Mouse (Mus musculus) midbrain, embryonic 11.5 days (tissue): ENCODE results near the gene Cnot4. TPM values are rescaled to one million over a fixed set of nuclear protein-coding genes. Genes with fewer than 3 reads are reported as not detected.
A peak's percentile ranks its signal among the peaks of the same experiment; 100 is the strongest.

Experiments
- ATAC-seq: fragments of 200-750 bp; cut with Nextera tagmentation; 2 replicates; pipeline ENCODE4 v1.8.0; 2017; ENCODE audit warnings: moderate TSS enrichment, moderate library complexity; ENCODE audit not compliant: low FRiP score
- DNase-seq: peaks from one replicate; pipeline ENCODE4 v3.0.0; 2015; ENCODE audit warnings: low spot score; ENCODE audit errors: missing footprints
- H3K27ac ChIP-seq: fragments of 300-500 bp; sonication (generic); 2 replicates; pipeline ENCODE4 v1.5.1; 2014; ENCODE audit warnings: low read depth, low read length
- H3K27me3 ChIP-seq: fragments of 300-500 bp; sonication (generic); 2 replicates; pipeline ENCODE4 v1.6.1; 2014; ENCODE audit warnings: mild to moderate bottlenecking, low read length, moderate library complexity, mixed read lengths; ENCODE audit not compliant: control insufficient read depth, insufficient read depth
- H3K36me3 ChIP-seq: fragments of 300-500 bp; sonication (generic); 2 replicates; pipeline ENCODE4 v1.6.1; 2014; ENCODE audit warnings: mild to moderate bottlenecking, low read length, moderate library complexity, mixed read lengths; ENCODE audit not compliant: control insufficient read depth, insufficient read depth
- H3K4me1 ChIP-seq: fragments of 300-500 bp; sonication (generic); 2 replicates; pipeline ENCODE4 v1.6.1; 2014; ENCODE audit warnings: low read length; ENCODE audit not compliant: control insufficient read depth, insufficient read depth
- H3K4me2 ChIP-seq: fragments of 300-500 bp; sonication (generic); 2 replicates; pipeline ENCODE4 v1.6.1; 2014; ENCODE audit warnings: mild to moderate bottlenecking, moderate library complexity
- H3K4me3 ChIP-seq: fragments of 300-500 bp; sonication (generic); 2 replicates; pipeline ENCODE4 v1.5.1; 2014; ENCODE audit warnings: low read depth, low read length
- H3K9ac ChIP-seq: fragments of 300-500 bp; sonication (generic); 2 replicates; pipeline ENCODE4 v1.6.1; 2014; ENCODE audit warnings: low read length
- H3K9me3 ChIP-seq: fragments of 300-500 bp; sonication (generic); 2 replicates; pipeline ENCODE4 v1.6.1; 2016; ENCODE audit warnings: low read length; ENCODE audit not compliant: control insufficient read depth
- WGBS: fragments of 180-500 bp; shearing (Covaris S2); extraction: QIAGEN DNeasy Blood & Tissue Kit; methylation state at CpG from one replicate; pipeline ENCODE4 v1.1.7; 2014; 5-methylcytosine and 5-hydroxymethylcytosine counted together
- polyA plus RNA-seq: library from polyadenylated mRNA; unstranded; fragments of >200 nt; fragmentation: Nextera tagmentation; extraction: Ambion mirVana; gene quantifications from 2 replicates; pipeline ENCODE4 v1.2.1, GENCODE M21; 2014

Gene Cnot4
- polyA plus RNA-seq, 1 experiment from 2014 or later = 33.8 TPM

DNA sequence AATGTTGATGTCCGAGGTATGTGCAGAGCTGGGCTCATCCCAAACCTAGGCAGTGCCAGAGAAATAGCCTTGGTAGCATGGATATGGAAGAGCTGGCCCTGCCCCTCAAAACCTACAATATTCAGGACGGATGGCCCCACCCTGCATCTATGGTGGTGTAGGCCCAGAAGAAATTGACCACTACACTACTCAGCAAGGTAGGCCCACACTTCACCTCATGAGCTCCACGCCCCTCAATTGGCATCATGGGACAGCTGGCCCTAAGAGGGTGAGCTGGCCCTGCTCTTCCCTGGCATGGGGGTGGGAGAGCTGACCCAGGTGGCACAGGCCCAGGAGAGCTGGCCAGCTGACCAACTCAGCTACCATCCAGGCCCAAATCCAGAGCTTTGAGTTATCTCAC is 48.6 kb downstream of the Cnot4 start:
- H3K9ac ChIP-seq = no peak overlapping the region
- no peaks in the 10 kb centered on the region for H3K27me3 ChIP-seq
- H3K36me3 ChIP-seq = no peaks in the 10 kb centered on the region
- ATAC-seq (no peak), DNase-seq (no peak)
- no peaks in the 10 kb centered on the region for H3K4me1 ChIP-seq
- 95% methylated on average over 3 of the region's 3 CpGs for WGBS
- no peak overlapping the region for H3K27ac ChIP-seq
- no peaks in the 10 kb centered on the region for H3K9me3 ChIP-seq
- no peak overlapping the region for H3K4me2 ChIP-seq
- H3K4me3 ChIP-seq = no peak overlapping the region

DNA sequence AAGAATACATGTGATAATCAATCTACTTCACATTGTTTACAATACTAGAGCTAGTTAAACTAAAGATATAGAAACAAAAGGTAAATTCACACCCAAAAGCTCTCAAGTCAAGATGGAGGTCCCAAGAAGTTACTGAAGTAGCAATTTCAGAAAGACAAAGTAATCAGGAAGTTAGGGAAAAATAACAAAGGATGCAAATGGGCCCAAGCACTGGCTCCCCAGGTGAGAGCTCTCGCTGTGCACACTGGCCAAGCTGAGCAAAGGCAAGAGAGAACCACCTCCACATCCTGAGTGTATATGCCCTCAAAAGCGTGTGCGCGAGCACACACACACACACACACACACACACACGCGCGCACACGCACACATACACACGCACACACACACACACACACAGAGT is 58.4 kb downstream of the Cnot4 start:
- Histone ChIP-seq H3K4me2 (no peak overlapping the region), H3K4me3 (no peak overlapping the region), H3K27ac (no peak overlapping the region), H3K9ac (no peak overlapping the region), H3K9me3 (no peaks in the 10 kb centered on the region), H3K27me3 (no peaks in the 10 kb centered on the region), H3K4me1 (no peaks in the 10 kb centered on the region), H3K36me3 (0 out of 2 replicates have a peak, but pooled peaks cover 2% of the 10 kb centered on the region)
- 95% methylated on average over 9 of the region's 9 CpGs for WGBS
- no peak for ATAC-seq
- DNase-seq = no peak

DNA sequence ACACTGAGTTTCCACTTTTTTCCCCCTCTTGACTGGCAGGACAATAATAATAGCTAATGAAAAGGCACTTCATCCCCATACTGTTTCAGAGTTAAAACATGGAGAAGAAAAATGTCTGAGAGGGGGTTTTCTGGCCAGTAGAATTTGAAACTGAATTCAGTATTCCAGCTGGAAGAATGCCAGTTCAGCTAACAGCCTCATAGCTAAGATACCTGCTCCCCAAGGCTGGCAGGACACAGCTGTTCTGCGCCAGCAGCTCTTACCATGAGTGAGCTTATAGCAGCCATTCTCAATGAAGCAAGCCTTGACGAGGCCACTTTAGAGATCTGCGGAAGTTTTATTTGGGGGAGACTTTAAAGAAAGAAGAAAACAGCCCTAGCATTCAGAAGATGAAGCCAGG is 62.3 kb downstream of the Cnot4 start:
- Histone ChIP-seq H3K9ac (no peak overlapping the region), H3K4me3 (no peak overlapping the region), H3K4me2 (no peak overlapping the region), H3K4me1 (no peaks in the 10 kb centered on the region), H3K27me3 (no peaks in the 10 kb centered on the region), H3K27ac (no peak overlapping the region), H3K9me3 (no peaks in the 10 kb centered on the region), H3K36me3 (no peaks in the 10 kb centered on the region)
- 86% methylated on average over 3 of the region's 3 CpGs for WGBS
- DNase-seq = no peak
- no peak for ATAC-seq

DNA sequence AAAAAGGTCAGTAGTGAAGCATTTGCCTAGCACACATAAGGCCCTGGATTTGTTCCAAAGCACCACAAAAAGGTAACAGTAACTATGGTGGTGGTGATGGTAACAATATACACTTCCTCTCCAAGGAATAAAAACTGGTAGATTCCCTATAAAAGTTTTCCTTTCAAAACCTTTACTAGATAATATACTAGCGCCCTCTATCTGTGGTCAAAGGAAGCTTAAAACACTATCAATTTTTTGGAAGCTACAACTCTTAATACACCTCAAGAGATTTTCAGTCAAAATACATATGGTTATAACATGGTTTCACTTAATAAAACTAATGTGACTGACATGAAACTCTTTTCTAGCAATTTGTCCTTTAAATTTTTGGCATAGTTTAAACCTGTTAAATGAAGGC is 71.1 kb downstream of the Cnot4 start:
- Histone ChIP-seq H3K4me3 (no peak overlapping the region), H3K4me1 (no peaks in the 10 kb centered on the region), H3K27me3 (no peaks in the 10 kb centered on the region), H3K27ac (no peak overlapping the region), H3K9ac (no peak overlapping the region), H3K9me3 (no peaks in the 10 kb centered on the region), H3K4me2 (no peak overlapping the region), H3K36me3 (no peaks in the 10 kb centered on the region)
- DNase-seq (peak; percentile 82), ATAC-seq (no peak)
- 19% methylated on average over 1 of the region's 1 CpGs for WGBS

DNA sequence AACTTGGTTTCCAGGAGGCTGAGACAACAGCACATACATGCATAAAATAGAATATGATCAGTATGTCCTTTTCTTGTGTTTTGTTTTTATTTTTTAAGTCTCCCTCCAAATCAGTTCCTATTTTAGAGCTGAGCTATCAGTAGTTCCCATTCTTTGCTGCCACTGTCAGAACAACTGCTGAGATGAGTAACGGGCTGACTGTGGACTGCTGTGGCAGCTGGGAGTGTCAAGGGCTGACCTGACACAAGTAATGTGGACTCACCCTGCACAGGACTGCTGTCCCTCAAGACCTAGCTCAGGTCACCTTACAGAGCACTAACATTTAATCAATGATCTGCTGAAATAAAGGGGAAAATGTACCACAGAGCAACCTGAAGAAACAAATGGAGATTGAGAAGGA is 90.4 kb downstream of the Cnot4 start:
- ATAC-seq (no peak), DNase-seq (no peak)
- 78% methylated on average over 1 of the region's 1 CpGs for WGBS
- no peaks in the 10 kb centered on the region for H3K27me3 ChIP-seq
- H3K9me3 ChIP-seq = no peaks in the 10 kb centered on the region
- H3K9ac ChIP-seq = no peak overlapping the region
- no peak overlapping the region for H3K4me3 ChIP-seq
- H3K4me2 ChIP-seq = no peak overlapping the region
- no peaks in the 10 kb centered on the region for H3K36me3 ChIP-seq
- no peak overlapping the region for H3K27ac ChIP-seq
- no peaks in the 10 kb centered on the region for H3K4me1 ChIP-seq

GRCm38 (mm10) chr6:35033341-35033740 is 100.2 kb downstream of the Cnot4 start:
- ATAC-seq = no peak
- DNase-seq = peak; percentile 67
- 96% methylated on average over 11 of the region's 11 CpGs for WGBS
- H3K4me2 ChIP-seq = no peak overlapping the region
- no peak overlapping the region for H3K27ac ChIP-seq
- 0 out of 2 replicates have a peak, but pooled peaks cover 2% of the 10 kb centered on the region for H3K36me3 ChIP-seq
- H3K4me1 ChIP-seq = no peaks in the 10 kb centered on the region
- H3K27me3 ChIP-seq = no peaks in the 10 kb centered on the region
- no peak overlapping the region for H3K4me3 ChIP-seq
- no peaks in the 10 kb centered on the region for H3K9me3 ChIP-seq
- H3K9ac ChIP-seq = no peak overlapping the region

DNA sequence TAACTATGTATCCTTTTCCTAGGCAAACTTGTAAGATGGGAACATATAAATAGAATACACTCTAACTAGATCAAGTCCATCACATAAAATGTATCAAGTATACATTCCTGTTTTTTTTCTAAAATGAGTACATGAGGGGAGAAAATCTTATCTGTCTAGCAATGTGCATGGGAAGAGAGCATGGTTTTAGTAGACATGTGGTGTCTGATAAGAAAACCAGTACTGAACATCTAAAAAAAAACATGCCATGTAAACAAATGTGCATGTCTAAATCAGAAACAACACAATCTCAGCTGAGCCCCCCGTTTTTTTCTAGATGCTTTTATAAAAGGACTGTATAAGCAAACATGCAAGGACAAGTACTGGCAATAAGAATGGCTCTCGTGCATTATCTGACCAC is 100.8 kb downstream of the Cnot4 start:
- no peak overlapping the region for H3K9ac ChIP-seq
- no peaks in the 10 kb centered on the region for H3K9me3 ChIP-seq
- H3K4me2 ChIP-seq = no peak overlapping the region
- H3K4me3 ChIP-seq = no peak overlapping the region
- H3K27ac ChIP-seq = no peak overlapping the region
- WGBS = 87% methylated on average over 2 of the region's 2 CpGs
- H3K4me1 ChIP-seq = no peaks in the 10 kb centered on the region
- DNase-seq (peak; percentile 28), ATAC-seq (no peak)
- H3K36me3 ChIP-seq = 0 out of 2 replicates have a peak, but pooled peaks cover 2% of the 10 kb centered on the region
- H3K27me3 ChIP-seq = no peaks in the 10 kb centered on the region

GRCm38 (mm10) chr6:35030811-35031210 is 102.7 kb downstream of the Cnot4 start:
- no peak overlapping the region for H3K4me2 ChIP-seq
- whole genome bisulfite sequencing = 90% methylated on average over 4 of the region's 4 CpGs
- H3K27me3 ChIP-seq = no peaks in the 10 kb centered on the region
- no peaks in the 10 kb centered on the region for H3K4me1 ChIP-seq
- H3K9ac ChIP-seq = no peak overlapping the region
- ATAC-seq (no peak), DNase-seq (peak; percentile 61)
- no peak overlapping the region for H3K4me3 ChIP-seq
- no peaks in the 10 kb centered on the region for H3K36me3 ChIP-seq
- no peaks in the 10 kb centered on the region for H3K9me3 ChIP-seq
- H3K27ac ChIP-seq = no peak overlapping the region

GRCm38 (mm10) chr6:35030226-35030625 is 103.3 kb downstream of the Cnot4 start:
- 90% methylated on average over 6 of the region's 6 CpGs for WGBS
- H3K4me2 ChIP-seq = no peak overlapping the region

GRCm38 (mm10) chr6:35028023-35028422 is 105.5 kb downstream of the Cnot4 start:
- Histone ChIP-seq H3K4me3 (no peak overlapping the region), H3K27ac (no peak overlapping the region), H3K9ac (no peak overlapping the region), H3K27me3 (no peaks in the 10 kb centered on the region), H3K4me2 (no peak overlapping the region), H3K4me1 (no peaks in the 10 kb centered on the region), H3K36me3 (no peaks in the 10 kb centered on the region), H3K9me3 (no peaks in the 10 kb centered on the region)
- DNase-seq (peak; percentile 10), ATAC-seq (no peak)
- WGBS = 98% methylated on average over 2 of the region's 2 CpGs

More at GRCm38 (mm10) chr6:35030226-35030625, 103.3 kb downstream of the Cnot4 start:
- Histone ChIP-seq H3K27me3 (no peaks in the 10 kb centered on the region), H3K9ac (no peak overlapping the region), H3K27ac (no peak overlapping the region), H3K36me3 (no peaks in the 10 kb centered on the region), H3K4me3 (no peak overlapping the region), H3K9me3 (no peaks in the 10 kb centered on the region), H3K4me1 (no peaks in the 10 kb centered on the region)
- DNase-seq (peak; percentile 57), ATAC-seq (no peak)
